13 mouse cellular contexts compared by ENCODE assay signal in genomic region chr8:122461473-122462148, GRCm38 (mm10). TPM values are rescaled to one million over a fixed set of nuclear protein-coding genes. Genes with fewer than 3 reads are reported as not detected.
DNase-seq lines count a peak whose midpoint lies in the region; ATAC-seq lines count a peak whose summit lies in the region.
"Had no signal": no experiment of that assay in that cellular context is flagged by ENCODE, and none has a peak within 500 bp of the region (broad histone marks: within the 10 kb centered on the region; RNA-seq: fewer than 3 reads in every experiment).

No protein-coding gene starts in this region.

- no peak overlapping the region for H3K4me3 ChIP-seq in heart, embryonic 13.5 days
- H3K4me3 ChIP-seq in kidney, embryonic 14.5 days (ENCODE audit: low read length): no peak overlapping the region

- intact Hi-C loops in heart, postnatal 36 days (cut with DNase I): no loop called here

- WGBS in heart, embryonic 13.5 days: 62% methylated on average over 11 of the region's 11 CpGs
- 67% methylated on average over 11 of the region's 11 CpGs for WGBS in kidney, embryonic 14.5 days

- H3K36me3 ChIP-seq in heart, embryonic 13.5 days: peaks cover 16% of the 10 kb centered on the region
- peaks cover under 1% of the 10 kb centered on the region for H3K36me3 ChIP-seq in kidney, embryonic 14.5 days (ENCODE audit: control insufficient read depth, insufficient read depth, low read length)

- ATAC-seq in heart, embryonic 13.5 days (ENCODE audit: extremely low read depth, insufficient number of reproducible peaks, low FRiP score, low TSS enrichment): no peak
- no peak for ATAC-seq in kidney, embryonic 14.5 days (ENCODE audit: low FRiP score, low TSS enrichment)

- H3K4me1 ChIP-seq in heart, embryonic 13.5 days: peaks cover 69% of the 10 kb centered on the region
- peaks cover 9% of the 10 kb centered on the region; the same call in 1 of the 2 replicates for H3K4me1 ChIP-seq in kidney, embryonic 14.5 days (ENCODE audit: control insufficient read depth, insufficient read depth, low read length)

- no peak for DNase-seq in heart, postnatal 36 days
- peak; percentile 25 for DNase-seq in thymus, postnatal 14 days
- no peak for DNase-seq in thymus, adult 18-20 months
- peak; percentile 65 for DNase-seq in induced T-regulatory cell, adult 2 months (ENCODE audit: low read depth)
- DNase-seq in testis, postnatal 14 days (ENCODE audit: low spot score): no peak
- no peak for DNase-seq in urinary bladder, postnatal 14 days (ENCODE audit: low spot score)
- DNase-seq: cerebellum, postnatal 14 days had no signal

- H3K9me3 ChIP-seq in heart, embryonic 13.5 days: no peaks in the 10 kb centered on the region
- no peaks in the 10 kb centered on the region for H3K9me3 ChIP-seq in kidney, embryonic 14.5 days (ENCODE audit: control insufficient read depth, low read length)
- H3K9me3 ChIP-seq: forebrain, embryonic 10.5 days had no signal

- H3K9ac ChIP-seq in heart, embryonic 13.5 days: 0 out of 2 replicates have a peak overlapping the region, but pooled peaks have one; percentile 21
- H3K9ac ChIP-seq in kidney, embryonic 14.5 days (ENCODE audit: low read depth, low read length): no peak overlapping the region

- no peak overlapping the region for H3K27ac ChIP-seq in heart, embryonic 13.5 days (replicated peaks)
- H3K27ac ChIP-seq in kidney, embryonic 14.5 days (ENCODE audit: low read depth, low read length): no peak overlapping the region
- H3K27ac ChIP-seq: forebrain, embryonic 10.5 days; hindbrain, postnatal 0 days; macrophage had no signal

- H3K4me2 ChIP-seq in heart, embryonic 13.5 days: no peak overlapping the region
- H3K4me2 ChIP-seq in kidney, embryonic 14.5 days (replicated peaks; ENCODE audit: low read depth, low read length): no peak overlapping the region

- H3K27me3 ChIP-seq in heart, embryonic 13.5 days (replicated peaks): peaks cover 59% of the 10 kb centered on the region
- H3K27me3 ChIP-seq in kidney, embryonic 14.5 days (ENCODE audit: control insufficient read depth, insufficient read depth, low read length): peaks cover 30% of the 10 kb centered on the region

RNA-seq across cellular contexts. Expression of gene Snai3, which starts 1.1 kb away (rescaled TPM):
- 2.4 and 3.1 TPM in 2 replicates for polyA plus RNA-seq in heart, embryonic 13.5 days (2015; fragmentation: Nextera tagmentation; extraction: Ambion mirVana)
- total RNA-seq in heart, postnatal 36 days (2021): 1 to 10 TPM; 2.2 to 5.0 TPM
- polyA plus RNA-seq in kidney, embryonic 14.5 days (2014; fragmentation: Nextera tagmentation; extraction: Ambion mirVana): 0.23 and 0.51 TPM in 2 replicates
- total RNA-seq: hindbrain, postnatal 0 days had no signal
- polyA plus RNA-seq: hindbrain, postnatal 0 days; macrophage; neural tube, embryonic 14.5 days had no signal

RNA-seq across cellular contexts. Expression of gene Rnf166, which starts 14.3 kb away (rescaled TPM):
- polyA plus RNA-seq in heart, embryonic 13.5 days (2015; fragmentation: Nextera tagmentation; extraction: Ambion mirVana): 33.2 and 42.0 TPM in 2 replicates
- 10 to 100 TPM; 37.3 to 40.0 TPM for total RNA-seq in heart, postnatal 36 days (2021)
- 33.5 and 35.3 TPM in 2 replicates for polyA plus RNA-seq in kidney, embryonic 14.5 days (2014; fragmentation: Nextera tagmentation; extraction: Ambion mirVana)

RNA-seq across cellular contexts. Expression of gene Ctu2, which starts 14.3 kb away (rescaled TPM):
- polyA plus RNA-seq in heart, embryonic 13.5 days (2015; fragmentation: Nextera tagmentation; extraction: Ambion mirVana): 23.9 and 29.6 TPM in 2 replicates
- 10 to 100 TPM in 1 of 2 experiments, 1 to 10 TPM in 1; 7.1 to 10.7 TPM for total RNA-seq in heart, postnatal 36 days (2021)
- polyA plus RNA-seq in kidney, embryonic 14.5 days (2014; fragmentation: Nextera tagmentation; extraction: Ambion mirVana): 50.4 and 51.6 TPM in 2 replicates

RNA-seq across cellular contexts. Expression of gene Mvd, which starts 18.4 kb away (rescaled TPM):
- 19.7 and 21.8 TPM in 2 replicates for polyA plus RNA-seq in heart, embryonic 13.5 days (2015; fragmentation: Nextera tagmentation; extraction: Ambion mirVana)
- total RNA-seq in heart, postnatal 36 days (2021): 1 to 10 TPM; 4.5 to 5.5 TPM
- polyA plus RNA-seq in kidney, embryonic 14.5 days (2014; fragmentation: Nextera tagmentation; extraction: Ambion mirVana): 23.2 and 36.1 TPM in 2 replicates

RNA-seq across cellular contexts. Expression of gene Cyba, which starts 28.9 kb away (rescaled TPM):
- polyA plus RNA-seq in heart, embryonic 13.5 days (2015; fragmentation: Nextera tagmentation; extraction: Ambion mirVana): 170 and 202 TPM in 2 replicates
- total RNA-seq in heart, postnatal 36 days (2021): 10 to 100 TPM; 40.4 to 42.1 TPM
- polyA plus RNA-seq in kidney, embryonic 14.5 days (2014; fragmentation: Nextera tagmentation; extraction: Ambion mirVana): 186 and 216 TPM in 2 replicates

Comparison
In these comparisons a context has a peak if more than half of its experiments do, and no peak if none do; other contexts are left out.
1. DNase-seq: peak in thymus, postnatal 14 days (single experiment) and induced T-regulatory cell, adult 2 months (single experiment); none in heart, postnatal 36 days (0 of 2), thymus, adult 18-20 months (0 of 2), testis, postnatal 14 days (single experiment) and urinary bladder, postnatal 14 days (single experiment).